Mouse (Mus musculus) small intestine, adult 2 months (tissue): Measurements from ENCODE around the gene Pkig.

Experiments
- CTCF ChIP-seq: fragments of 200-500 bp; IDR thresholded peaks from 2 replicates; pipeline ENCODE4 v1.5.1; 2012; ENCODE audit warnings: low read depth, mild to moderate bottlenecking, control low read depth, inconsistent platforms, low read length, moderate library complexity, mixed read lengths; ENCODE audit not compliant: insufficient replicate concordance, insufficient read length; ENCODE audit errors: extremely low read depth
- POLR2A ChIP-seq: fragments of 200-500 bp; IDR thresholded peaks from 2 replicates; pipeline ENCODE4 v1.6.1; 2012; ENCODE audit warnings: low read depth, mild to moderate bottlenecking, control low read depth, inconsistent platforms, low read length, moderate library complexity

DNA sequence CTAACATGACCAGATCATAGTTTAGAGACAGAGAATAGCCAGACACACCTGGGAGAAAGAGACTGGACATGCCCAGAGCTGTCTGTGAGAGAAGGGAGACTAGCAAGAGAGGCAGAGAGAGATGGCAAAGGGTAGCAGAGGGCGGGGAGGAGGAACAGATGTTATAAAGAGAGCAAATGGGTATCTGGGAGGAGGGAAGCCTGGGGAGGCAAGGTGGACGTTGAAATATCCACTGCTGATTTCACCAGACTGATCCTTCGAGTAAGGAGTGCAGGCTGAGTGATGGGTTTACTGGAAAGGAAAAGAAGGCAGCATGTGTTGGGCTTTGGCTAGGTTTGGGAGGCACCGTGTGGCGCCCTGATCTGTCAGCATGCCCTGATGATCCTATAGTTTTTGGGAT is 16.2 kb downstream of the Pkig start:
- TF ChIP-seq CTCF (no peak), POLR2A (no peak)
